Mouse (Mus musculus) ovary, adult 18-20 months (tissue): ENCODE results near the gene B3gnt6.
A peak's percentile ranks its signal among the peaks of the same experiment; 100 is the strongest.

Experiments
- DNase-seq: peaks from one replicate; pipeline ENCODE4 v3.0.0; 2022; ENCODE audit warnings: low spot score, mixed read lengths

Gene B3gnt6

GRCm38 (mm10) chr7:98148721-98149407, 50.4 kb downstream of the B3gnt6 start:
- no peak for DNase-seq

GRCm38 (mm10) chr7:98147766-98148165, 51.5 kb downstream of the B3gnt6 start:
- peak; percentile 83 for DNase-seq

- DNase-seq, result no peak
Measured at GRCm38 (mm10) chr7:98146447-98146845, 52.8 kb downstream of the B3gnt6 start.

GRCm38 (mm10) chr7:98145842-98146446, 53.3 kb downstream of the B3gnt6 start:
- no peak for DNase-seq

GRCm38 (mm10) chr7:98145402-98145801, 53.9 kb downstream of the B3gnt6 start, which contains the start of gene Omp:
Gene Omp (minus strand): TSS chr7:98145502.
- DNase-seq, result no peak

- DNase-seq, result no peak
Measured at GRCm38 (mm10) chr7:98142648-98143047, 56.6 kb downstream of the B3gnt6 start.
